Mouse (Mus musculus) intestine, embryonic 15.5 days (tissue): Measurements from ENCODE around the gene Zfp207. TPM values are rescaled to one million over a fixed set of nuclear protein-coding genes. Genes with fewer than 3 reads are reported as not detected.
"Not testable (repeated sequence)": the region's sequence is repeated elsewhere in the genome, so short reads cannot be mapped to it uniquely, and the experiment has no call there.

Experiments
- ATAC-seq: fragments of 200-750 bp; cut with Nextera tagmentation; 2 replicates; pipeline ENCODE4 v1.8.0; 2017; ENCODE audit warnings: moderate TSS enrichment, moderate library complexity
- H3K27ac ChIP-seq: fragments of 300-500 bp; sonication (generic); 2 replicates; pipeline ENCODE4 v1.5.1; 2015; ENCODE audit warnings: mild to moderate bottlenecking, inconsistent platforms
- H3K27me3 ChIP-seq: fragments of 300-500 bp; sonication (generic); replicated peaks from 2 replicates; pipeline ENCODE4 v1.6.1; 2015; ENCODE audit warnings: inconsistent platforms
- H3K36me3 ChIP-seq: fragments of 300-500 bp; sonication (generic); 2 replicates; pipeline ENCODE4 v1.6.1; 2015; ENCODE audit warnings: inconsistent platforms
- H3K4me1 ChIP-seq: fragments of 300-500 bp; sonication (generic); replicated peaks from 2 replicates; pipeline ENCODE4 v1.6.1; 2015; ENCODE audit warnings: inconsistent platforms
- H3K4me2 ChIP-seq: fragments of 300-500 bp; sonication (generic); replicated peaks from 2 replicates; pipeline ENCODE4 v1.6.1; 2015; ENCODE audit warnings: mild to moderate bottlenecking, inconsistent platforms
- H3K4me3 ChIP-seq: fragments of 300-500 bp; sonication (generic); replicated peaks from 2 replicates; pipeline ENCODE4 v1.5.1; 2015; ENCODE audit warnings: inconsistent platforms
- H3K9ac ChIP-seq: fragments of 300-500 bp; sonication (generic); 2 replicates; pipeline ENCODE4 v1.6.1; 2015; ENCODE audit warnings: inconsistent platforms
- H3K9me3 ChIP-seq: fragments of 300-500 bp; sonication (generic); 2 replicates; pipeline ENCODE4 v1.6.1; 2016; ENCODE audit warnings: inconsistent platforms
- WGBS: fragments of 180-500 bp; shearing (Covaris S2); methylation state at CpG from one replicate; pipeline ENCODE4 v1.1.7; 2015; 5-methylcytosine and 5-hydroxymethylcytosine counted together
- polyA plus RNA-seq: library from polyadenylated mRNA; unstranded; fragments of >200 nt; fragmentation: Nextera tagmentation; extraction: Ambion mirVana; gene quantifications from 2 replicates; pipeline ENCODE4 v1.2.1, GENCODE M21; 2015

The Zfp207 gene
- polyA plus RNA-seq, 1 experiment from 2014 or later: 197 TPM

- 3% methylated on average over 12 of the region's 12 CpGs for WGBS
- Histone ChIP-seq H3K9ac (peak overlapping the region; percentile 44), H3K27ac (peak overlapping the region; percentile 92), H3K9me3 (no peaks in the 10 kb centered on the region), H3K27me3 (no peaks in the 10 kb centered on the region), H3K4me2 (peak overlapping the region; percentile 59), H3K36me3 (peaks cover 3% of the 10 kb centered on the region; the same call in 1 of the 2 replicates), H3K4me3 (peak overlapping the region; percentile 87), H3K4me1 (peaks cover 8% of the 10 kb centered on the region; the same call in 1 of the 2 replicates)
- peak; percentile 35 for ATAC-seq
Measured at GRCm38 (mm10) chr11:80382626-80383018, 457 bp upstream of the Zfp207 start.

- H3K4me2 ChIP-seq: 0 out of 2 replicates have a peak overlapping the region, but pooled peaks have one; percentile 1
- peak; percentile 30; the same call in 1 of the 2 replicates for ATAC-seq
- WGBS: 0% methylated on average over 20 of the region's 20 CpGs
Measured at GRCm38 (mm10) chr11:80383626-80384046, 557 bp downstream of the Zfp207 start.

GRCm38 (mm10) chr11:80384461-80384860, 1.4 kb downstream of the Zfp207 start:
- Histone ChIP-seq H3K27me3 (no peaks in the 10 kb centered on the region), H3K4me3 (peak overlapping the region; percentile 87), H3K4me2 (peak overlapping the region; percentile 80), H3K27ac (no peak overlapping the region), H3K36me3 (peaks cover 9% of the 10 kb centered on the region; the same call in 1 of the 2 replicates), H3K9ac (peak overlapping the region; percentile 53), H3K9me3 (no peaks in the 10 kb centered on the region), H3K4me1 (peaks cover 8% of the 10 kb centered on the region; the same call in 1 of the 2 replicates)
- no peak for ATAC-seq

More at GRCm38 (mm10) chr11:80383626-80384046, 557 bp downstream of the Zfp207 start:
- Histone ChIP-seq H3K9me3 (no peaks in the 10 kb centered on the region), H3K27me3 (no peaks in the 10 kb centered on the region), H3K4me3 (peak overlapping the region; percentile 87), H3K36me3 (peaks cover 6% of the 10 kb centered on the region; the same call in 1 of the 2 replicates), H3K9ac (peak overlapping the region; percentile 97), H3K4me1 (peaks cover 8% of the 10 kb centered on the region; the same call in 1 of the 2 replicates), H3K27ac (peak overlapping the region; percentile 92)

GRCm38 (mm10) chr11:80385055-80385454, 2.0 kb downstream of the Zfp207 start:
- H3K4me3 ChIP-seq: peak overlapping the region; percentile 87
- no peaks in the 10 kb centered on the region for H3K9me3 ChIP-seq
- peak overlapping the region; percentile 53 for H3K9ac ChIP-seq
- WGBS: 41% methylated on average over 4 of the region's 4 CpGs
- peak overlapping the region; percentile 80 for H3K4me2 ChIP-seq
- H3K4me1 ChIP-seq: peaks cover 8% of the 10 kb centered on the region; the same call in 1 of the 2 replicates
- H3K27me3 ChIP-seq: no peaks in the 10 kb centered on the region
- H3K36me3 ChIP-seq: peaks cover 9% of the 10 kb centered on the region; the same call in 1 of the 2 replicates
- ATAC-seq: no peak
- no peak overlapping the region for H3K27ac ChIP-seq

- Histone ChIP-seq H3K4me3 (no peak overlapping the region), H3K9ac (no peak overlapping the region), H3K27ac (no peak overlapping the region), H3K27me3 (no peaks in the 10 kb centered on the region), H3K36me3 (peaks cover 16% of the 10 kb centered on the region; the same call in 1 of the 2 replicates), H3K4me1 (peaks cover 8% of the 10 kb centered on the region; the same call in 1 of the 2 replicates), H3K4me2 (no peak overlapping the region), H3K9me3 (no peaks in the 10 kb centered on the region)
- 65% methylated on average over 2 of the region's 2 CpGs for WGBS
- ATAC-seq: no peak
Measured at GRCm38 (mm10) chr11:80386790-80387189, 3.7 kb downstream of the Zfp207 start.

GRCm38 (mm10) chr11:80389885-80390284, 6.8 kb downstream of the Zfp207 start:
- H3K27ac ChIP-seq: no peak overlapping the region
- no peaks in the 10 kb centered on the region for H3K27me3 ChIP-seq
- H3K4me3 ChIP-seq: no peak overlapping the region
- H3K9me3 ChIP-seq: no peaks in the 10 kb centered on the region
- H3K4me1 ChIP-seq: peaks cover 6% of the 10 kb centered on the region; the same call in 1 of the 2 replicates
- 87% methylated on average over 1 of the region's 1 CpGs for WGBS
- H3K36me3 ChIP-seq: peaks cover 21% of the 10 kb centered on the region; the same call in 1 of the 2 replicates
- ATAC-seq: no peak
- no peak overlapping the region for H3K9ac ChIP-seq
- no peak overlapping the region for H3K4me2 ChIP-seq

- no peak overlapping the region for H3K4me3 ChIP-seq
- ATAC-seq: no peak
- no peak overlapping the region for H3K9ac ChIP-seq
- no peak overlapping the region for H3K4me2 ChIP-seq
- no peaks in the 10 kb centered on the region for H3K9me3 ChIP-seq
- H3K27ac ChIP-seq: no peak overlapping the region
- H3K36me3 ChIP-seq: peaks cover 27% of the 10 kb centered on the region; the same call in 1 of the 2 replicates
- no peaks in the 10 kb centered on the region for H3K27me3 ChIP-seq
- WGBS: 85% methylated on average over 2 of the region's 2 CpGs
- no peaks in the 10 kb centered on the region for H3K4me1 ChIP-seq
Measured at GRCm38 (mm10) chr11:80391407-80392120, 8.5 kb downstream of the Zfp207 start.

- H3K9me3 ChIP-seq: no peaks in the 10 kb centered on the region
- no peaks in the 10 kb centered on the region for H3K27me3 ChIP-seq
- H3K4me1 ChIP-seq: no peaks in the 10 kb centered on the region
- H3K27ac ChIP-seq: no peak overlapping the region
- 87% methylated on average over 3 of the region's 3 CpGs for WGBS
- H3K36me3 ChIP-seq: peaks cover 27% of the 10 kb centered on the region; the same call in 1 of the 2 replicates
- no peak overlapping the region for H3K9ac ChIP-seq
- H3K4me2 ChIP-seq: no peak overlapping the region
- H3K4me3 ChIP-seq: no peak overlapping the region
- no peak for ATAC-seq
Measured at GRCm38 (mm10) chr11:80395930-80396329, 12.9 kb downstream of the Zfp207 start.

GRCm38 (mm10) chr11:80396617-80397016, 13.5 kb downstream of the Zfp207 start:
- Histone ChIP-seq H3K4me1 (no peaks in the 10 kb centered on the region), H3K9ac (no peak overlapping the region), H3K4me3 (no peak overlapping the region), H3K9me3 (no peaks in the 10 kb centered on the region), H3K4me2 (no peak overlapping the region), H3K27ac (no peak overlapping the region), H3K36me3 (peaks cover 22% of the 10 kb centered on the region; the same call in 1 of the 2 replicates), H3K27me3 (no peaks in the 10 kb centered on the region)
- whole genome bisulfite sequencing: 90% methylated on average over 4 of the region's 4 CpGs
- ATAC-seq: no peak

GRCm38 (mm10) chr11:80407878-80408277, 24.8 kb downstream of the Zfp207 start:
- H3K36me3 ChIP-seq: peaks cover 18% of the 10 kb centered on the region
- H3K27ac ChIP-seq, H3K27me3 ChIP-seq, H3K9me3 ChIP-seq, H3K9ac ChIP-seq, ATAC-seq, H3K4me3 ChIP-seq, H3K4me1 ChIP-seq, H3K4me2 ChIP-seq: not testable (repeated sequence)
- 93% methylated on average over 6 of the region's 6 CpGs for WGBS

- no peak overlapping the region for H3K9ac ChIP-seq
- H3K36me3 ChIP-seq: peaks cover 12% of the 10 kb centered on the region
- no peak overlapping the region for H3K4me2 ChIP-seq
- no peaks in the 10 kb centered on the region for H3K4me1 ChIP-seq
- H3K9me3 ChIP-seq: no peaks in the 10 kb centered on the region
- WGBS: 88% methylated on average over 2 of the region's 2 CpGs
- no peak overlapping the region for H3K27ac ChIP-seq
- H3K4me3 ChIP-seq: no peak overlapping the region
- no peak for ATAC-seq
- no peaks in the 10 kb centered on the region for H3K27me3 ChIP-seq
Measured at GRCm38 (mm10) chr11:80410377-80410776, 27.3 kb downstream of the Zfp207 start.

GRCm38 (mm10) chr11:80417085-80417484, 34.0 kb downstream of the Zfp207 start:
- Histone ChIP-seq H3K36me3 (0 out of 2 replicates have a peak, but pooled peaks cover 3% of the 10 kb centered on the region), H3K9me3 (no peaks in the 10 kb centered on the region), H3K4me3 (no peak overlapping the region), H3K27me3 (no peaks in the 10 kb centered on the region), H3K27ac (no peak overlapping the region), H3K4me2 (no peak overlapping the region), H3K9ac (no peak overlapping the region), H3K4me1 (no peaks in the 10 kb centered on the region)
- ATAC-seq: no peak
- WGBS: 91% methylated on average over 5 of the region's 5 CpGs
